Mouse (Mus musculus) lung, embryonic 16.5 days (tissue): ENCODE measurements at regions not wholly inside any gene's neighbourhood (a gene's known extent, or its start where the extent isn't known, plus 50 kb on each side); places are given as distances from the start of the nearest gene placed in this dataset.

Source experiments
- ATAC-seq: fragments of 200-750 bp; cut with Nextera tagmentation; 2 replicates; pipeline ENCODE4 v1.8.0; 2017; ENCODE audit warnings: low read depth, mild to moderate bottlenecking, moderate library complexity
- H3K27ac ChIP-seq: fragments of 300-500 bp; sonication (generic); 2 replicates; pipeline ENCODE4 v1.5.1; 2014; ENCODE audit warnings: mild to moderate bottlenecking, control low read depth, low read length
- H3K27me3 ChIP-seq: fragments of 300-500 bp; sonication (generic); 2 replicates; pipeline ENCODE4 v1.6.1; 2014; ENCODE audit warnings: low read depth, low read length, mixed read lengths; ENCODE audit not compliant: control insufficient read depth, insufficient read depth
- H3K36me3 ChIP-seq: fragments of 300-500 bp; sonication (generic); 2 replicates; pipeline ENCODE4 v1.6.1; 2014; ENCODE audit warnings: low read length; ENCODE audit not compliant: control insufficient read depth, insufficient read depth
- H3K4me1 ChIP-seq: fragments of 300-500 bp; sonication (generic); replicated peaks from 2 replicates; pipeline ENCODE4 v1.6.1; 2014; ENCODE audit warnings: low read length, mixed read lengths; ENCODE audit not compliant: control insufficient read depth, insufficient read depth
- H3K4me2 ChIP-seq: fragments of 300-500 bp; sonication (generic); 2 replicates; pipeline ENCODE4 v1.6.1; 2014; ENCODE audit warnings: low read depth, low read length, control low read depth
- H3K4me3 ChIP-seq: fragments of 300-500 bp; sonication (generic); 2 replicates; pipeline ENCODE4 v1.5.1; 2014; ENCODE audit warnings: mild to moderate bottlenecking, low read length, control low read depth
- H3K9ac ChIP-seq: fragments of 300-500 bp; sonication (generic); 2 replicates; pipeline ENCODE4 v1.6.1; 2014; ENCODE audit warnings: low read length, control low read depth
- H3K9me3 ChIP-seq: fragments of 300-500 bp; sonication (generic); 2 replicates; pipeline ENCODE4 v1.6.1; 2016; ENCODE audit warnings: low read length; ENCODE audit not compliant: control insufficient read depth
- WGBS: fragments of 180-500 bp; shearing (Covaris S2); extraction: QIAGEN DNeasy Blood & Tissue Kit; methylation state at CpG from one replicate; pipeline ENCODE4 v1.1.7; 2014; 5-methylcytosine and 5-hydroxymethylcytosine counted together

GRCm38 (mm10) chr13:107909343-107910067 is 134.7 kb upstream of the Smim15 start:
- no peak overlapping the region for H3K27ac ChIP-seq
- no peak for ATAC-seq
- 85% methylated on average over 15 of the region's 15 CpGs for WGBS

GRCm38 (mm10) chr13:107907966-107908365 is 136.3 kb upstream of the Smim15 start:
- no peaks in the 10 kb centered on the region for H3K36me3 ChIP-seq
- no peak overlapping the region for H3K27ac ChIP-seq
- no peak overlapping the region for H3K9ac ChIP-seq
- H3K4me1 ChIP-seq: peaks cover 12% of the 10 kb centered on the region; the same call in 1 of the 2 replicates
- WGBS: 93% methylated on average over 5 of the region's 5 CpGs
- H3K9me3 ChIP-seq: no peaks in the 10 kb centered on the region
- no peak overlapping the region for H3K4me3 ChIP-seq
- H3K4me2 ChIP-seq: no peak overlapping the region
- H3K27me3 ChIP-seq: no peaks in the 10 kb centered on the region
- ATAC-seq: no peak

More at GRCm38 (mm10) chr13:107909343-107910067, 134.7 kb upstream of the Smim15 start:
- H3K36me3 ChIP-seq: no peaks in the 10 kb centered on the region
- H3K4me1 ChIP-seq: 0 out of 2 replicates have a peak, but pooled peaks cover 4% of the 10 kb centered on the region
- no peak overlapping the region for H3K9ac ChIP-seq
- H3K27me3 ChIP-seq: no peaks in the 10 kb centered on the region
- H3K4me3 ChIP-seq: no peak overlapping the region
- H3K9me3 ChIP-seq: no peaks in the 10 kb centered on the region
- no peak overlapping the region for H3K4me2 ChIP-seq

- no peak for ATAC-seq
- H3K9ac ChIP-seq: no peak overlapping the region
- H3K4me1 ChIP-seq: peaks cover 14% of the 10 kb centered on the region; the same call in 1 of the 2 replicates
Measured at GRCm38 (mm10) chr13:107904851-107905250, 139.4 kb upstream of the Smim15 start.

GRCm38 (mm10) chr13:107904051-107904740 is 140.1 kb upstream of the Smim15 start:
- Histone ChIP-seq H3K27ac (peak overlapping the region; percentile 41), H3K4me3 (no peak overlapping the region), H3K4me1 (peaks cover 14% of the 10 kb centered on the region; the same call in 1 of the 2 replicates), H3K9ac (no peak overlapping the region), H3K4me2 (no peak overlapping the region), H3K27me3 (no peaks in the 10 kb centered on the region), H3K9me3 (no peaks in the 10 kb centered on the region), H3K36me3 (no peaks in the 10 kb centered on the region)
- no peak for ATAC-seq
- 76% methylated on average over 14 of the region's 14 CpGs for WGBS

More at GRCm38 (mm10) chr13:107904851-107905250, 139.4 kb upstream of the Smim15 start:
- no peak overlapping the region for H3K27ac ChIP-seq
- no peaks in the 10 kb centered on the region for H3K9me3 ChIP-seq
- no peak overlapping the region for H3K4me2 ChIP-seq
- H3K27me3 ChIP-seq: no peaks in the 10 kb centered on the region
- WGBS: 74% methylated on average over 4 of the region's 4 CpGs
- no peak overlapping the region for H3K4me3 ChIP-seq
- no peaks in the 10 kb centered on the region for H3K36me3 ChIP-seq

GRCm38 (mm10) chr13:107903150-107903959 is 140.9 kb upstream of the Smim15 start:
- Histone ChIP-seq H3K4me3 (no peak overlapping the region), H3K27ac (peak overlapping the region; percentile 41), H3K36me3 (no peaks in the 10 kb centered on the region), H3K4me2 (no peak overlapping the region), H3K27me3 (no peaks in the 10 kb centered on the region), H3K9me3 (no peaks in the 10 kb centered on the region), H3K9ac (no peak overlapping the region), H3K4me1 (peaks cover 14% of the 10 kb centered on the region; the same call in 1 of the 2 replicates)
- ATAC-seq: peak; percentile 80
- WGBS: 29% methylated on average over 9 of the region's 9 CpGs

- Histone ChIP-seq H3K4me3 (no peak overlapping the region), H3K9me3 (no peaks in the 10 kb centered on the region), H3K27ac (0 out of 2 replicates have a peak overlapping the region, but pooled peaks have one; percentile 40), H3K36me3 (no peaks in the 10 kb centered on the region), H3K9ac (no peak overlapping the region), H3K4me1 (peaks cover 14% of the 10 kb centered on the region; the same call in 1 of the 2 replicates), H3K4me2 (no peak overlapping the region), H3K27me3 (no peaks in the 10 kb centered on the region)
- no peak for ATAC-seq
- WGBS: 65% methylated on average over 5 of the region's 5 CpGs
Measured at GRCm38 (mm10) chr13:107902800-107903149, 141.5 kb upstream of the Smim15 start.

- 57% methylated on average over 8 of the region's 8 CpGs for whole genome bisulfite sequencing
- Histone ChIP-seq H3K27ac (peak overlapping the region; percentile 3), H3K4me2 (no peak overlapping the region), H3K9me3 (no peaks in the 10 kb centered on the region), H3K9ac (no peak overlapping the region), H3K36me3 (no peaks in the 10 kb centered on the region), H3K4me1 (peaks cover 14% of the 10 kb centered on the region; the same call in 1 of the 2 replicates), H3K4me3 (no peak overlapping the region), H3K27me3 (no peaks in the 10 kb centered on the region)
- peak; percentile 68 for ATAC-seq
Measured at GRCm38 (mm10) chr13:107899600-107900229, 144.5 kb upstream of the Smim15 start.

- 63% methylated on average over 1 of the region's 1 CpGs for WGBS
- Histone ChIP-seq H3K9me3 (no peaks in the 10 kb centered on the region), H3K27ac (no peak overlapping the region), H3K4me2 (no peak overlapping the region), H3K36me3 (no peaks in the 10 kb centered on the region), H3K27me3 (no peaks in the 10 kb centered on the region), H3K4me1 (0 out of 2 replicates have a peak, but pooled peaks cover 4% of the 10 kb centered on the region), H3K4me3 (no peak overlapping the region), H3K9ac (no peak overlapping the region)
- no peak for ATAC-seq
Measured at GRCm38 (mm10) chr13:107897646-107898045, 146.6 kb upstream of the Smim15 start.
